Mouse (Mus musculus): ENCODE data around the gene Sorcs2. TPM values are rescaled to one million over a fixed set of nuclear protein-coding genes. Genes with fewer than 3 reads are reported as not detected.

Gene Sorcs2
- total and polyA plus RNA-seq, 3 experiments: 0.42 to 1.6 (median 0.46) TPM

DNA sequence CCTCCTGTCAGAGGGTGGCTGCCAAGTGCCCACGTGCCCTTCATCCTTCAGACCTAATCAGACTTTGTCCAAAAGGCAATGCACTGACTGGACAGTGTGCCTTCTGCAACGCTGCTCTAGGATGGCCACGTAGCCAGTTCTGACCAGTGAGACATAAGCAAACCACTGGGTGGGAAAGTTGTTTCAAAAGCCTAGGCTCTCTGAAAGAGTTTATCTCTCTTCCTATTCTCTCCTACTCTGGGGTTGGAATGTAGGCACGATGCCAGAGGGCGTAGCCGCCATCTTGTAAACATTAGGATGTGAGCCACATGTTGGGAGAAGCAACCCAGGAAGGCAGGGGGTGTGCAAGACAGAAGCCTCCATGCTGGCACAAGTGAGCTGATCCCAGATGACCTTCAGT lies 44.3 kb downstream of the Sorcs2 start (continued):
- TF ChIP-seq HCFC1 (IDR thresholded peaks at IDR 0.05; ENCODE audit: low read depth, low read length): no peak

- Histone ChIP-seq H3K4me2 (ENCODE audit: insufficient read depth, low read depth, poor library complexity, severe bottlenecking) (no peak overlapping the region), H3K36me3 (replicated peaks in 1 of 2; ENCODE audit: control insufficient read depth in 1 of 2, insufficient read depth in 1 of 2, low read length in 1 of 2) (no peaks in the 10 kb centered on the region), H3K27me3 (replicated peaks) (peaks cover 81% of the 10 kb centered on the region), H3K4me3 (replicated peaks in 1 of 3; ENCODE audit: low read depth in 2 of 3, low read length in 2 of 3, poor library complexity in 1 of 3) (no peak overlapping the region), H3K79me2 (replicated peaks; ENCODE audit: control insufficient read depth, extremely low read depth, insufficient read depth, poor library complexity, severe bottlenecking) (no peaks in the 10 kb centered on the region), H3K4me1 (ENCODE audit: control insufficient read depth in 1 of 2, insufficient read depth in 2 of 2) (peaks cover 0 to 17% of the 10 kb centered on the region in 2 experiments; a peak in 2 of 4 replicates), H3K27ac (ENCODE audit: insufficient read depth, low read depth) (no peak overlapping the region), H3K9me3 (replicated peaks; ENCODE audit: low read length) (no peaks in the 10 kb centered on the region), H3K9ac (ENCODE audit: insufficient read depth, low read depth) (no peak overlapping the region)
- in situ Hi-C loops (cut with MboI; ENCODE audit: low pct_ligation_motif_present, low pct_unique_long_range_greater_than_20kb, low sequenced_read_pairs): no loop called here
- no peak for DNase-seq (ENCODE audit: extremely low read depth)
- no peak for TF ChIP-seq JUND (conservative IDR thresholded peaks at IDR 0.05; ENCODE audit: low read depth, low read length)
- no peak for TF ChIP-seq ELF1 (IDR thresholded peaks at IDR 0.05; ENCODE audit: low read depth, low read length)
- TF ChIP-seq KAT2A (IDR thresholded peaks at IDR 0.05; ENCODE audit: insufficient replicate concordance, low read length): no peak
- dilution Hi-C loops (cut with MboI; ENCODE audit: extremely low pct_ligation_motif_present, extremely low pct_unique_long_range_greater_than_20kb, low sequenced_read_pairs): no loop called here
These were observed 44.7 kb downstream of the Sorcs2 start for GRCm38 (mm10) chr5:36353194-36353593.

- Histone ChIP-seq H3K4me2 (ENCODE audit: insufficient read depth, low read depth, poor library complexity, severe bottlenecking) (no peak overlapping the region), H3K4me1 (ENCODE audit: control insufficient read depth in 1 of 2, insufficient read depth in 2 of 2) (peaks cover 2 to 4% of the 10 kb centered on the region in 2 experiments; a peak in 1 of 4 replicates), H3K4me3 (replicated peaks in 1 of 3; ENCODE audit: low read depth in 2 of 3, low read length in 2 of 3, poor library complexity in 1 of 3) (no peak overlapping the region), H3K27me3 (replicated peaks) (peaks cover 86% of the 10 kb centered on the region), H3K9ac (ENCODE audit: insufficient read depth, low read depth) (no peak overlapping the region), H3K79me2 (replicated peaks; ENCODE audit: control insufficient read depth, extremely low read depth, insufficient read depth, poor library complexity, severe bottlenecking) (no peaks in the 10 kb centered on the region), H3K9me3 (replicated peaks; ENCODE audit: low read length) (peaks cover 3% of the 10 kb centered on the region), H3K27ac (ENCODE audit: insufficient read depth, low read depth) (no peak overlapping the region), H3K36me3 (replicated peaks in 1 of 2; ENCODE audit: control insufficient read depth in 1 of 2, insufficient read depth in 1 of 2, low read length in 1 of 2) (no peaks in the 10 kb centered on the region)
- TF ChIP-seq ZNF384 (IDR thresholded peaks at IDR 0.05; ENCODE audit: low read depth, low read length) (no peak), BHLHE40 (IDR thresholded peaks at IDR 0.05; ENCODE audit: low read depth, low read length) (no peak), ETS1 (conservative IDR thresholded peaks at IDR 0.05; ENCODE audit: low read depth, low read length) (no peak), HCFC1 (IDR thresholded peaks at IDR 0.05; ENCODE audit: low read depth, low read length) (no peak)
- no peak for DNase-seq (ENCODE audit: extremely low read depth)
- dilution Hi-C loops (cut with MboI; ENCODE audit: extremely low pct_ligation_motif_present, extremely low pct_unique_long_range_greater_than_20kb, low sequenced_read_pairs) (no loop called here), in situ Hi-C loops (cut with MboI; ENCODE audit: low pct_ligation_motif_present, low pct_unique_long_range_greater_than_20kb, low sequenced_read_pairs) (no loop called here)
These were observed 51.2 kb downstream of the Sorcs2 start for GRCm38 (mm10) chr5:36346698-36347097.

- TF ChIP-seq EP300 (IDR thresholded peaks at IDR 0.05; ENCODE audit: low read length) (no peak), JUN (IDR thresholded peaks at IDR 0.05; ENCODE audit: insufficient read depth, low read depth, low read length) (no peak), KAT2A (IDR thresholded peaks at IDR 0.05; ENCODE audit: insufficient replicate concordance, low read length) (no peak), NELFE (IDR thresholded peaks at IDR 0.05; ENCODE audit: low read depth, low read length) (no peak), RCOR1 (conservative IDR thresholded peaks at IDR 0.05; ENCODE audit: low read depth, low read length) (no peak), GABPA (IDR thresholded peaks at IDR 0.05; ENCODE audit: insufficient replicate concordance, low read depth, low read length) (no peak), IRF4 (IDR thresholded peaks at IDR 0.05; ENCODE audit: low read depth, low read length) (no peak), TBP (conservative IDR thresholded peaks at IDR 0.05; ENCODE audit: low read depth, low read length) (no peak), ZC3H11A (IDR thresholded peaks at IDR 0.05; ENCODE audit: low read depth, low read length) (no peak), SMC3 (IDR thresholded peaks at IDR 0.05; ENCODE audit: low read depth, low read length) (no peak), SIN3A (IDR thresholded peaks at IDR 0.05; ENCODE audit: low read length) (no peak), HCFC1 (IDR thresholded peaks at IDR 0.05; ENCODE audit: low read depth, low read length) (no peak)
- peaks cover 75% of the 10 kb centered on the region for H3K27me3 ChIP-seq (replicated peaks)
These were observed 58.7 kb downstream of the Sorcs2 start for GRCm38 (mm10) chr5:36339283-36339682.

More at GRCm38 (mm10) chr5:36339283-36339682, 58.7 kb downstream of the Sorcs2 start:
- DNase-seq (ENCODE audit: extremely low read depth): no peak
- dilution Hi-C loops (cut with MboI; ENCODE audit: extremely low pct_ligation_motif_present, extremely low pct_unique_long_range_greater_than_20kb, low sequenced_read_pairs): no loop called here
- H3K27ac ChIP-seq (ENCODE audit: insufficient read depth, low read depth): no peak overlapping the region
- H3K4me3 ChIP-seq (replicated peaks in 1 of 3; ENCODE audit: low read depth in 2 of 3, low read length in 2 of 3, poor library complexity in 1 of 3): no peak overlapping the region
- H3K79me2 ChIP-seq (replicated peaks; ENCODE audit: control insufficient read depth, extremely low read depth, insufficient read depth, poor library complexity, severe bottlenecking): no peaks in the 10 kb centered on the region
- H3K9me3 ChIP-seq (replicated peaks; ENCODE audit: low read length): peaks cover 3% of the 10 kb centered on the region
- H3K36me3 ChIP-seq (replicated peaks in 1 of 2; ENCODE audit: control insufficient read depth in 1 of 2, insufficient read depth in 1 of 2, low read length in 1 of 2): no peaks in the 10 kb centered on the region
- H3K4me2 ChIP-seq (ENCODE audit: insufficient read depth, low read depth, poor library complexity, severe bottlenecking): no peak overlapping the region
- no peak overlapping the region for H3K9ac ChIP-seq (ENCODE audit: insufficient read depth, low read depth)
- in situ Hi-C loops (cut with MboI; ENCODE audit: low pct_ligation_motif_present, low pct_unique_long_range_greater_than_20kb, low sequenced_read_pairs): no loop called here
- H3K4me1 ChIP-seq (ENCODE audit: control insufficient read depth in 1 of 2, insufficient read depth in 2 of 2): peaks cover 2 to 4% of the 10 kb centered on the region in 2 experiments; a peak in 2 of 4 replicates

Measured in CH12.LX (cell line).